Mouse (Mus musculus) C2C12 (cell line): ENCODE measurements around the gene Slc37a2.

Experiments used
- CTCF ChIP-seq: IDR thresholded peaks from one replicate; pipeline ENCODE4 v1.5.1; 2011; ENCODE audit not compliant: control insufficient read depth, insufficient read depth, insufficient read length
- USF1 ChIP-seq: IDR thresholded peaks from one replicate; pipeline ENCODE4 v1.6.1; 2011; ENCODE audit warnings: low read depth, mild to moderate bottlenecking, control low read depth, moderate library complexity

DNA sequence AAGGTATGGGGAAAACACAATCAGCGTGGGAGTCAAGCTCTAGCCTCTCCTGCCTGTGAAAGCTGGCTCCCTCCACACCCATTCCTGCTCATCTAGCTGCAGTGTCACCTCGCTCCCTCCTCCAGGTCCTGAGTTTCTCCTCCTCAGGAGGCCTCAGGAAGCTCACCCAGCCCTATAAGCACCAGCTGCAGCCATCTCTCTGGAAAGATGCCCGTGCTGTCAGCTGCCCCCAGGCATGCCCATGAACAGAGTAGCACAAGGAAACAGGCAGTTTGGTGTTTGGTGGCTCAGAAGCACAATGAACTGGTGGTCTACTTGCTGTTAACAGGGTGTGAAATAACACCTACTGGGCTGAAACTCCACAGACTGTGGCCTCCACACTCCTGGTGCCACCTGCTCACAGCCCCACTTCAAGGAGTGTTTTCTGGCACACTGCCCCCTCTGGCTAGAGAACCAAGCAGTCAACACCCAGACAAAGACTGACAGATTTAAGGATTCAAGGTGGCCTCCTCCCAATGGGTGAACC, 7.1 kb downstream of the Slc37a2 start:
- TF ChIP-seq CTCF (no peak), USF1 (no peak)
